Mouse (Mus musculus): ENCODE data around the gene Gm21985.

Gm21985 gene

DNA sequence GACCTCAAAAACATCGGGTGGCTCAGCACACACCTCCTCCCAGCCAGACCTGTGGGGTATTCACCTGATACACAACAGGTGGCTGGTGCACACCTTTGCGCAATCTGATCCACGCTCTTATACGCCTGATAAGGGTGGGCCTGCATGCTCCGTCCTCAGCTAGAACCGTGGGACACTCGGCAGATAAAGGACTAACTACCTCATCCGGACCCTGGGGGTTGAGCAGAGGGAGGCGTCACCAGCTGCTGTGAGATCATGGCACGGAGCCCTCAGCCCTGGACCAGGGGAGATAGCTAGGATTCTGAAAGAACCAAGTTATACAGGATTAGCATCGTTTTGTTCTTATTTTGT lies at the start of gene Gm21985:
TSS of gene Gm21985 (plus strand) at position 73 of the 351 bp plus-strand sequence.
- DNase-seq: peak; percentile 68

DNA sequence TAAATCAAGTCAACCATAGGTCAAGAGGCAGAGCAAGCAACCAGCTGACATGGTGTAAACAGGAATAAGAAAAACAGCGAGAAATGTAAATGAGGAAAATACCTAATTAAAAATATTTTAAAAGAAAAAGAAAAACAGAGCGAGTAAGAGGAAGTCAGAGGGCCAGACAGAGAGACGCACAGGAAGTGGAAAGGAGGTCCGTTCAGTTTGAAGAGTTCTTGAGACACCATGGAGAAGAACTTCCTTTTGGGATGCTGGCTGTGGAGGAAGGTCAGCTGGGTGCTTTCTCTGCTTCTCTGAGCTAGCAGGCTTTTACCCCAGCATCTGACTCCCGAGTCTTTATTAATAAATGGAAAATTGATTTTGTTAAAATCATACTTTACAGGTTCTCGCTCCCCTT lies 48.5 kb upstream of the Gm21985 start:
- no peak for DNase-seq

DNA sequence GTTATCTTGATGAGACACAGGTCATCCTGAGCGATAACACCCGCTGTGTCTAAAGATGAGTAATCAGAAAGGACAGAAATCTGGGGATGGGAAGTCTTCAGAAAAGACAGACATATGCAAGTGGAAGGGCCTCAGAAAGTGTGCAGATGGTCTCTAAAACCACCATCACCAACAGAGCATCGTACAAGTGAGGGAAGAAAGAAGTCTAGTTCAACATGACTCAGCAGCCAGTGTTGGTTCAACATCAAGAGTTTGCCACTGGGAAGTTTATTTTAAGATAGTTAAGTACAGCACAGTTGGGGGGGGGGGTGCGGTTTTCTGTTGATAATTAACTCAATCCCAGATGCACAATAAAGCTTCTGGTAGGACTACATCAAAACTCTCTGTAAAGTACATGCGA lies 45.2 kb upstream of the Gm21985 start:
- no peak for DNase-seq

DNA sequence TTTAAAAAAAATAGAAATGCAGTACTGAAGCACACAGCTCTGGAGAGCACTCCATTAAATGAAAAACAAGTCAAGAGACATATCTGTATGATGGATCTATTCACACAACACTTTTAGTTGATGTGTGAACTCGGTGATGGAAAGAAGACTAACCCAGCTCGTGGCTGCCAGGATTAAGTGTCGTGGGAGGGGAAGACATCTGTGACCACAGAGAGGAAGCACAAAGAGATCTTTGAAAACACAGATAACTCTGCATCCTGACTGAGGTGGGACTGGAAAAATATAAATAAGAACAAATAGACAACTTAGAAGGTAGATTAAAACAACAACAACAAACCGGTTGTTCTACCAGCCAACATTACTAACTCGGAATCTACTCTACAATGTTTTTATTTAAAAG lies 43.5 kb upstream of the Gm21985 start:
- DNase-seq: no peak

DNA sequence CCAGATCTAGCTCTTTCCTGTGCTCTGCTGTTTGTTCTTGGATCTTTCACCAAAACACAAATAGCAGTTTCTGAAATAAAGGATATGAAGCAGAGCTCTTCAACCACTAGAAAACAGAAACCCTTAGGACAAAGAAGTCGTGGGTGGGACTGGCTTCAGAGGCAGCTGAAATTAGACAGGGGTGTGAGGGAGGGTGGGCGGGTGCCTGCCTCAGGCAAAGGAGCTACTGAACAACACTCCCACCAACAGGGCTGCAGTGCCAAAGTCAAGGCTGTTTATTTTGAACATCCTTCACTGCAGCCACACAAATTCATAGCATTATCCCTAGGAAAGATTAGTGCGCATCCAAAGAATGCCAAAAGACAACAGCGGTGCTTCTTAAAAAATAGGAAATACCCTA lies 41.8 kb upstream of the Gm21985 start:
- DNase-seq: no peak

DNA sequence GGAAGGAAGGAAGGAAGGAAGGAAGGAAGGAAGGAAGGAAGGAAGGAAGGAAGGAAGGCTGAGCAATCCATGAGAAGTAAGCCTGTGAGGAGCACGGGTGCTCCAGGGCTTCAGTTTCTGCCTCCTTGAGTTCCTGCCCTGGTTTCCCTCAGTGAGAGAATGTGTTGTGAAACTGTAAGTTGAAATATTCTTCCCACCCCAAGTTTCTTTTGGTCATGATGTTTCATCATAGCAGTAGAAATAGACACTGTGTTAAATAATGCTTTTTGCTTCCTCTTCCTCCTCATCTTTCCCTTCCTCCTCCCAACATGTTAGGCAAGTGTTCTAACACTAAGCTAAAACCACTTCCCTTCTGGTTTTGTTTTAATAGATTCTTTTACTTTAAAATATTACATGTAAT lies 33.5 kb upstream of the Gm21985 start:
- DNase-seq: no peak

DNA sequence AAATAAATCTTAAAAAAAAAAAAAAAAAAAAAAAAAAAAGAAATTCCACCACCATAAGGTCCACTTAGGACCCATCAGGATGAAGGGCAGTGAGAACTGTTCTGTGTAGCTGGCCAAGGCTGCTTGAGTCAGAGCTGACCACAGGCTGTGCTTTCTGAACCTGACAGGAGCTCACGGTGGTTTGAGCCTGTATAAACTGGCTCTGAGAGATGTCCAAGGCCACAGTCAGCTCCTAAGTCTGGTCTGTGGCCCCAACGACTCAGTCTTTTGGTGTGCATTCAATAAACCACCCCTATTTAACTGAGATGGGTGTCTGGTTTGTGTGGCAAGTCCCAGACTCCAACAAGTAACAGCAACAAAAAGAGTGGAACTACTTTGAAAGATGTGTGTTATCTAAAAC lies 29.5 kb upstream of the Gm21985 start:
- no peak for DNase-seq

DNA sequence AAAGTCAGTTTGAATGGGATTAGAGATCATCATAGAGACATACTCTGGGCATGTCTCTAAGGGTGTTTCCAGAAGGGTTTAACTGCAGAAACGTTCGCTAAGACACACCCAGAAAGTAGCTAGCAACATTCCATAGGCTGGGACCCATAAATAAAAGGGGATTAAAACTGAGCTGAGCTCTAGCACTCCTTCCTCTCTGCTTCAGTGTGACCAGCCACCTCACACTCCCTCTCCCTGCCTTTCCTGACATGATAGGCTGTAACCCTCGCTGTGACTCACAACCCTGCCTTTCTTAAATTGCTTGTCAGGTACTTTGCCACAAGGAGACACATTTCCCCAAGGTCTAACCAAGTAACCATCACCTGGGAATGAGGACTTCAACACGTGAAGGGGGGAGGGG lies 28.1 kb upstream of the Gm21985 start:
- no peak for DNase-seq

DNA sequence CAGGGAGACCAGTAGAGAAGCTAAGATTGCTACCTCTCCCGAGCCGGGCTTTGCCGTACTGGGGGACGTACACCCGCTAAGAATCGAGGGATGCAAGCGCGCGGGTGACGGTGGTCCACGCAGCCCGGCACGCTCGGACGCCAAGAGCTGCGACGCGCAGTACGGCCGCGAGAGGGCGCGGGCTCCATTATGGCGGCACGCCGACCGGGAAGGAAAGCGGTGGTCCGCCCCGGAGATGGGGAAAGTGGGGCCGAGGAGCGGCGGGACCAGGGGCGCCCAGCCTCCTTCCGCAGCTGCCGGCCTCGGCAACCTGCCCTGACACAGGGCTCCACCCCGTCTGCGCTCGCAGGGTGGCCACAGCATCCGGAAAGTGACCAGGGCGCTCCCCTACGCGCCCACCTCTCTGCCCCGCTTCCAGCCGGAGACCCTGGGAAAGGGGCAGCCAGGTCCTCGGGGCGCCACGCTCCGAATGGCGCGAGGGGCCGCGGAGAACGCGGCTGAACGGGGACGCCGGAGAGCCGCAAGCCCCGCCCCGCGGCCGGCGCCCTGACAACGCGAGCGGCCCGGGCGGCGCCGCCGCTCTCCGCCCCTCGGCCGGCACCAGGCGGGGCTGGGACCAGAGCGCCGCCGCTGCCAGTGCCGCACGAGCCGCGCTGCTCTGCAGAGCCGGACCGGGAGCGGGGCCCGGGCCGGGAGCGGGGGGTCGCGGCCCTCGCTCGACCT lies 26.7 kb upstream of the Gm21985 start, which contains the start of gene Lpcat4:
TSS of gene Lpcat4 (plus strand) at position 257 of the 723 bp plus-strand sequence.
- DNase-seq: peak; percentile 92

DNA sequence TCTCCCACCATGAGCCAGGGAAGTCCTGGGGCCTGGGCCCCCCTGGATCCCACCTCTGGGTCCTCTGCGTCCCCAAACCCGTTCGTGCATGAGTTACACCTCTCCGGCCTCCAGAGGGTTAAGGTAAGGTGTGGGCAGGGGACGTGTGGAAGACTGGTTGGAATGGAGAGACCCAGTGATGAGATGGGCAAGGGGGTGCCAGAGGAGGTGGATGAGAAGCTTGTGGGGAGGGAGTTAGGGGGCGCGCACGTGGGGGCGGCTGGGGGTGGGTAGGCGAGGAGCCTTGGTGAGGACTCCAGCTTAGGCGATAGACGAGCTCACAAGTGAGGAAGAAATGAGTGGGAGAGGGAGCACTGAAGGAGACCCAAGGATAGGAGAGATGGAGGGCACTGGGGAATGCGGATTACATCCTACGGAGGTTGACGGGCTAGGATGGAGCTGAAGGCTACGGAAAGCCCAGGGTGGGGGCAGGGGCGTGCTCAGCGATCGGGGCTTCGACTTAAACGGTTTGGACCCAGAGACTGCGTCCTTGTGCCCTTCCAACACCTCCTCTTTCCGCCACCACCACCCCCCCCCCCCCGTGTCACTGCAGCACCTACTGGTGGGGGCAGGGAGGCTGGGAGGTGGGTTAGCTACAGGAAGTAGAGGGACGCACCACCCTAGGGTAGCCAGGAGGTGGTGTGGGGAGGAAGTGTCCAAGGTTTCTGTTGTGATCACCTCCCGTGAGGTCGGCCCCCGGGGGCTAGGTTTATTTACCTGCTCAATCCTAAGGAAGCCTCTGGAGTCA lies 26.0 kb upstream of the Gm21985 start:
- peak; percentile 57 for DNase-seq

DNA sequence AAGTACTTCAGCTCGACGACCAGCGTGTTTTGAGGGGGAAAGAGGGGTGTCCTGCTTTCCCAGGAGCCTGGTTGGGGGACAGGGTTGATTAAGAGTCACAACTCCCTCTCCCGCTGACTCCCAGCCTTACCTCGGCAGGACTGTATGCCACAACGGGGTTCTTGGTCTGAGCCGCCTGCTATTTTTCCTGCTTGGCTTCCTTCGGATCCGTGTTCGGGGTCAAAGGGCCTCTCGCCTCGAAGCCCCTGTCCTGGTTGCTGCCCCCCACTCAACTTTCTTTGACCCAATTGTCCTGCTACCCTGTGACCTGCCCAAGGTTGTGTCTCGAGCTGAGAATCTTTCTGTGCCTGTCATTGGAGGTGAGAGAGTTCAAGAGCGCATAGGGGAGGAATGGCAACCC lies 24.3 kb upstream of the Gm21985 start:
- no peak for DNase-seq

DNA sequence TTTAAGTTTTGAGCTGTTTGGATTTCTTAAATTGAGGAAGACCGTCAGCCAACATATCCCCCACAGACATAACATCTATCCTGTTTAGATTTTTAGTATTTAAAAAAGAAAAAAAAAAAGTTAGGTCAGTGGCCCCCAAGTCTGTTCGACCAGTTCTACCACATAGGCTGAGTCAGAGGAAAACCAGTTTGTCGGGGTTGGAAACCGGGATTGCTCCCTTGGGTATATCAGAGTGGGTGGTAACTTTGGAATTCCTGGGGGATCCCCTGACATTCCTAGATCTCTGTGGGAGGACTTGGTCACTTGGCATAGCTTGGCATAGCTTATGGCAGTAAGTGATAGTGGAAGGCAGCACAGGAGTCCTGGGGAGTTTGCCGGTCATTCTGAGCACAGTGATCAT lies 20.8 kb upstream of the Gm21985 start:
- no peak for DNase-seq

DNA sequence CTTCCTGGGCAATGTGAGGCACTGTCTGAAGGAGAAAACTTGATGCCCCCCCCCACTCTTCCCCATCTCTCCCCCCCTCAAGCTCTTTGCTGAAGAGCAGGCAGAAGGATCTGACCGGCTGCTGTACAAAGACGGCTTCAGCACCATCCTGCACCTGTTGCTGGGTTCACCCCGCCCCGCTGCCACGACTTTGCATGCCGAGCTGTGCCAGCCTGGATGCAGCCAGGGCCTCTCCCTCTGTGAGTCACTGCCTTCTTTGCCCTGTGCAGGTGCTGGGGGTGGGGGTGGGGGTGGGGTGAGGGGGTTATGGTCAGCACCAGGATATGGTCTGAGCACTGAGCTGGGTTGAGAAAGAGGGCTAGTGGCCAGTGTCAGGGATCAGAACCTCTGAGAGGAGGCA lies 19.9 kb upstream of the Gm21985 start:
- no peak for DNase-seq

DNA sequence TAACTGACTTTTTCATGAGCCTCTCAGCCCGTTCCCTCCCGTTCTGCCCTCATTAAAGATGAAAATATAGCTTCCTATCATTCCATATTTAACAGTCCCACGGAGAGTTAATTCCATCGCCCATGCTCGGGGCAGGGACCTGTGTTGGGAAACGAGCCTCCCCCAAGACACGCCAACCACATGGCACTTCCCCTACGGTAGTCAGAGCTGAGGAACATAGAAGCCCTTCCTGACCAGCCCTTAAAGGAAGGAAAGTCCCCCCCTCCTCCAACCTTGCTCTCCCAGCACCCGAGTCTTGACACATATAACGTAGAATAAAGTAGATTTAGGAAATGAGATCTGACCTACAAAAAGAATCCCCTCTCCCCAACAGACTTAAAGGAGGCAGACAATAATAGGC lies 18.8 kb upstream of the Gm21985 start:
- DNase-seq: no peak

DNA sequence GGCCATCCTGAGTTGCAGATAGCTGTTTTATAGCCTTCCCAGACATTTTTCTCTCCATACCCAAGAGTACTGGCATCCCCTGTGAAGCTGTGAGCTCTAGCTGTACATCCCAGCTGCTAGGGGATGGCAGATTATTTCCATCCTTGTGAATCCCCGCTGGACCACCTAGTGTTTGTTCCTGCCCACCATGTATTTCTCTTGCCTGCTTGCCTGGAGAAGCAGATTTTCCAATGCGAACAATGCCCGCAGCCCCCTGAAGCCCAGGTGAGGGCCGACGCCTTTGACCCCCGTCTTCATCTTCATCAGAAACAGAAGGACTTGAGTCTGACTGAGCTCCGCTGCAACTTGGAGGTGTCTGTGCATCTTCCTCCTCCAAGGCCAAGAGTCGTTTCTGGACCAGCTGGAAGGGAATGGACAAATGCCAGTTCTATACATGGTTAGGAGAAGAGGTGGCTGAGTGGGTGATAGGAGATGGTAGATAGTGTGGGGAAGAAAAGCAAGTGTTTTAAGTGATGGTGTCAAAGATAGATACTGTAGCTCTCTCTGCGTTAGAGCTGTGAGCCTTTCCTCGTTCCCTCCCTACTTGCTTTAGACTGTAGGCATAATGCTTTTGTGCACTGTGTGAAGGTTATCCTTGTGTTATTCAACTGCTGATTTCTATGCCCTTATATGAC lies 16.2 kb upstream of the Gm21985 start:
- no peak for DNase-seq

DNA sequence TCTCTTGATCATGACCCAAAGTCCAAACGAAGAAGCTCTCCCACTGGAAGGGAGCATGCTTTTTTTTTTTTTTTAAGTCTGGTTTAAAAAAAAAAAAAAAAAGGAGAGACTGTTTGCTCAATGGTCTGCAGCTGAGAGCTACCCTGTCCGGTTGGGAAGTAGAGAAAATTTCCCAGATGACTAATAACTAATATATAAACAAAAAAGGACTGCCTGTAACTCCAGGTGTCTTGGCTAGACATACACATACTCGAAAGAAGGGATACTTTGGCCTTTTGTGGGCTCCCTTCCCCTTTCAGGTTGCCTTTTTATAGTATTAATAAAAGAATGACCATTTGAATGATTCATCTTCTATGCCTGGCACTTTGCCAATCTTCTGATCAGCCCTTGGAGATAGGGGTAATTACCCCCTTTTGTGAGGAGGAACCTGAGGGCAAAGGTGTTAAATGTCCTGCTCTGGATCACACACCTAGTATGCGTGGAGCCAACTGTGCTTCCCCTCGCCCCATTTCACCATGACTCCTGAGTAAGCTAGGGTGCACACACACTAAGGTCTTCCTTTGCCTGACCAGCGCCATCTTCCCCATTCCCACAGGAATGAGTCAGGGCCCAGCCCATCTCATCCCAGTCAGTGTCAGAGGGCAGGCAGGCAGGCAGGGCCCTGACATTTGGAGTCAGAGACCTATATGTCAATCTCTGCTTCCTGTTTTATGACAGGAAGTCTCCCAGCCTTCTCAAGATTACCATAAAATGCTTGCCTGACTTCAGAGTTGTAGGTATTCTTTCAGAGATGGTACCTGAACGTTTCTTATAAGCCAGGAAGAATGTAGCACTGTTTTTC lies 11.2 kb upstream of the Gm21985 start:
- no peak for DNase-seq

DNA sequence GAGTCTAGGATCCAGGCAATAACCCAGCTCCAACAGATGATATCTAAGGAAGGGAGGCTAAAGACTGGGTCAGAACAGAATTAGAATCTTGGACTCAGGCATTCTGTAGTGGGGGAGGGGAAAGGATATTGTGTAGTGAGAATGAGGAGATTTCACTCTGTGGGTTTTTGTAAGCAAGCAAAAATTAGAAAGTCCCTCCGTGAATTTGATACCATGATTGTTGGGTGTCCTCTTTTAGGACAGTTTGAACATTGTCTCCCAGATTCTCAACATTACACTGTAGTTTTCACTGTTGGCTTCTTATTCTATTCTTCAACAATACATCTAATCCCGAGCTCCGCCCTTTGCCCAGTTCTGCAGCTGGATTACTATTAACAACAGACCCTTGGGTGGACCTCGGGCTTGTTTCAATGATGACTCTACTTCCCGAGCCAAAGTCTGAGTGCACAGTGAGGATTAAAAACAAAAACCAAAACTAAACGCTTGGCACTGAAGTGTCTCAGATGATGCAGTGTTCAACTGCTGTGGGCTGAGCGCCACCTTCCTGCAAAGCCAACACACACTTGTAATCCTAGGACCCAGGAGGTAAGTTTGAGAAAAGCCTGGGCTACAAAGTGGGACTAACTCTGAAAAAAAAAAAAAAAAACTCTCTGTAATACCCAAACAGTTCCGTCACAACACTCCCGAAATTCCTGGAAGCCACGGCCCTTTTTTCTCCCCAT lies 6.7 kb upstream of the Gm21985 start, which contains the start of gene Nutm1:
TSS of gene Nutm1 (minus strand) at position 51 of the 722 bp plus-strand sequence.
- DNase-seq: no peak

DNA sequence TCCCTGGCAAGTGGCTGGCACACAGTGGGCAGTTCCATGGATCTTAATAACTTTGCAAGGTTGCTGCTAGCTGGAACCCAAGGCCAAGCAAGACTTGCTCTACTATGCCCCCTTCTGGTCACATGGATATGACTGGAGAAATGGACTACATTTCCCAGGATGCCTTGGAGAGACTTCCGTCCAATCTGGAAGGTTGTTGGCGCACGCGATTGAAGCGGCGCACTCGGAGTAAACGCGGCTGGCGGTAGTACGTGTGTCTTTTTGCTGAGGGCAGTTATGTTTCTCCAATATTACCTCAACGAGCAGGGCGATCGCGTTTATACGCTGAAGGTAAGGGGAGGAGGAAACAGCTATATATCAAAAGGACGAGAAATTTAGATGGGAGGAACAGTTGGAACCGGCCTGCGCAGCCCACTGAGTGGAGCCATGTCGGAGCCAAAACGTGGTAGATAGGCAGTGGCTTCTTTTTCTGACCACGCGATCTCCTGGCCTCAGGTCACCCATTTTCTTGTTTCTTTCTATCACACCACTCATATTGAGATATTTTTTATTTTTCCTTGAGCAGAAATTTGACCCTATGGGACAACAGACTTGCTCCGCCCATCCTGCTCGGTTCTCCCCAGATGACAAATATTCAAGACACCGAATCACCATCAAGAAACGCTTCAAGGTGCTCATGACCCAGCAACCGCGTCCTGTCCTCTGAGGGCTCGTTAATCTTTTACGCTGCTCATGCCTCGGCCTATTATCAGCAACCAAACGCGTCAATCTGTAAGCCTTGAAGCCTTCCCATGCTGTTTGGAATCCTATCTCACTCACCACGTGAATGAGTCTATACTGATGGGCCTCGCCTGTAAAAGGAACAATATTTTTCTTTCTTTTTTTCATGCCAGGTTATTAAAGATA lies 4.1 kb upstream of the Gm21985 start, which contains the start of gene Nop10:
TSS of gene Nop10 (plus strand) at position 179 of the 906 bp plus-strand sequence.
- DNase-seq: peak; percentile 89

DNA sequence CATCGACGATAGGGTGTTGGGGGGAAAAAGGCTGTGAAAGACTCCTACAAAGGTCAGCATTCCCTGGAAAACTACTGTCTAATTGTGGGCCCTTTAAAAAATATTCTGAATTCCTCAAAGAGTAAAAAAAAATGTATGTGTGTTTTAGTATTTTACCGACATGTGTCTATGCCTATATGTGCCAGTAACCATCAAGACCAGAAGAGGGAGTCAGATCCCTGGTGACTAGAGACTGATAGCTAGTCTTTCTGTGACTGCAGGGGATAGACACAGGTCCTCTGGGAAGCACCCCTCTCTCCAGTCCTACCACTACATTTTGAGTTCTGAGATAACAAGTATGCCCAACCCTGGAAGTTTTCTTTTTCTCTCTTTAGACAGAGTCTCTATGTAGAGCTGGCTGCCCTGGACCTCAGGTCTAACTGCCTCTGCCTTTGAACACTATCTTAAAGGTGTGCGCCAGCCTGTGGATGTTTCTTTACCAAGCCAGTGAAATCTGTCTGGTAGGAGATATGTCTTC lies 3.3 kb upstream of the Gm21985 start:
- DNase-seq: peak; percentile 36

DNA sequence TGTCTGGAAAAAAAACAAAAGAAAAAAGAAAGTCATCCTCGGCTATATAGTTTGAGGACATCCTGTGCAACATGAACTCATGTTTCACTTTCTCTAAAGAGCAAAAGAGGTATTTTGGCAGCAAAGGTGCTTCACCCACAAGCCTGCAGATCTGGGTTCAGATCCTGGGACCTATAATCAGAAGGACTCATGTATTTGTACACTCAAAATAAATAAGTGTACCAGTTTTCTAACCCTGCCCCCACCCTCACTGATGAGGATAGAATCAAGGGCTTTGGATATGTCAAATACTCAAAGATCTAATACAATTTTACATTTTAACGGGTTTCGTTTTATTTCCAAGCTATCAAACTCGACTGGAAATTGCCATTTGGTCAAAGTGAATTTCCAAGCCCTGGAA lies 1.8 kb upstream of the Gm21985 start:
- DNase-seq: no peak

Data from thymus, postnatal 14 days (tissue).